Mouse (Mus musculus) cerebellum, postnatal 4 days (tissue): ENCODE measurements around the gene Moap1.

Experiments
- DNase-seq, 2 experiments: peaks; one replicate each; pipeline ENCODE4 v3.0.0; 2022; ENCODE audit warnings: low spot score in 2 of 2, mixed read lengths in 1 of 2

Gene Moap1

DNA sequence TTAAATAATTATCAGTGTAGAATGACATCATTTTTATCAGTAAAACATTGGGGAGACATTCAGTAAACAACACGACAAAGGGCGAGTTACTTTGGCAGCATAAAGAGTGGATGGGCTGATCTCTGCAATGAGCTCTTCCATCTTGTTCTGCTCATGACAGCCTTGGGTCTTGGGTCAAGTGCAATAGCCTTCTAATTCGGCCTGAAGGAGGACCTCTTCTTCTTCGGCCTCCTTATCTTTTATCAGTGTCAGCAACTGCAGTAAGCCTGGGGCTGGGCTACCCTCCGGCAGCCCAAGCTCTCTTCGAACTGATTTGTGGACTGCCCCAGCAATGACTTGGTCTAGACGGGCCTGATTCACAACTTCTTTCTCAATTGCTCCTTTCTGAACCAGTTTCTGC, 1.4 kb downstream of the Moap1 start:
- DNase-seq, result no peak

DNA sequence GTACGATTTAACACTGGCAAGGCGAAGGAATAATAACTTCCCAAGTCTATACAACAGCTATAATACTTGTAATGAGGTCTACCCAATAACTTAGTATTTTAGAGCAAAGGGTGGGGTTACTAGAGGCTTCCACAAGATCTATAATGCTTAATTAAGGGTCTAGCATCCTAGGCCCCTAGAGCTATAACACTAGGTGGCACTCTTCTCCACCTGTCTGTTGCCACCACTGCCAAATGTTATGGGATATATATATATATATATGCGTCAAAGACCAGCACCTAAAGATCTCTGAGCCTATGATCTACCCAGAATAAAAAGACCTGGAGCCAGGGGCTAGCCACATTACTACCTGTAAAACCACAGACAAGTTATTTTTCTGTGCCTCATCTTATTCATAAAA, 3.2 kb downstream of the Moap1 start:
- DNase-seq, result no peak

DNA sequence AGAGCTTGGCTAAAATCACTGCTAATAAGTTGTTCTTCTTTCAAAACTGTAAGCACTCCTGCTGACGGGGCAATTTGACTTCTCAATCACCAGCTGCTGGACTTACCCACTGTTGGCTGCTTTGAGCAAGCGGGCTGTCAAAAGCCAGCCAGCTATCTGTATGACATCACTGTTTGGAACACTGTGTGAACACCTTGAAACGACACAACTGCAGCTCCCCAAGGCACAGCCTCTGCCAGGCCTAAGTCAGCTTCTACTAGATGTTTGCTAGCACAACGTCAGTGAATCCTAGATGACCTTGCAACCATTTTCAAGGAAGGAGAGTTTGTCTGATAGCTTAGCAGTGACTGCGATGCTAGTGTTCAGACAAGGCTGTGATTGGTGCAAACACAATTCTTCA, 4.4 kb downstream of the Moap1 start:
- DNase-seq, result no peak

DNA sequence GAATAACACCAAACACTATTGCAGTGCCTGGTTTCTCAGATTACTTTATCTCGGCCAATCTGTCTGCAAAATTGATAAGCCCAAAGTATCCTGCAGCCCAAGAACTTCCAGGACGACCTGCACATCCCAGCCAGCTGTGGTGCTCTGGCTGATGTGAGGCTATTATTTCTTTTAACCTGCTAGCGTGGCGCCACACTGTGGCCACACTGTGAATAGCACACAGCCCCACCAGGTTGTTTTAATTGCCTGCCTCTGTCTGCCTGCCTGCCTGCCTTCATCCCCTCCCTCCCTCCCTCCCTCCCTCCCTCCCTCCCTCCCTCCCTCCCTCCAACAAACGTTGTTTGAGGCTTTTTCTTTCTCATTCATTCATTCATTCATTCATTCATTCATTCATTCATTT, 10.1 kb downstream of the Moap1 start:
- DNase-seq, result peak in 1 of 2 experiments; percentile 53

DNA sequence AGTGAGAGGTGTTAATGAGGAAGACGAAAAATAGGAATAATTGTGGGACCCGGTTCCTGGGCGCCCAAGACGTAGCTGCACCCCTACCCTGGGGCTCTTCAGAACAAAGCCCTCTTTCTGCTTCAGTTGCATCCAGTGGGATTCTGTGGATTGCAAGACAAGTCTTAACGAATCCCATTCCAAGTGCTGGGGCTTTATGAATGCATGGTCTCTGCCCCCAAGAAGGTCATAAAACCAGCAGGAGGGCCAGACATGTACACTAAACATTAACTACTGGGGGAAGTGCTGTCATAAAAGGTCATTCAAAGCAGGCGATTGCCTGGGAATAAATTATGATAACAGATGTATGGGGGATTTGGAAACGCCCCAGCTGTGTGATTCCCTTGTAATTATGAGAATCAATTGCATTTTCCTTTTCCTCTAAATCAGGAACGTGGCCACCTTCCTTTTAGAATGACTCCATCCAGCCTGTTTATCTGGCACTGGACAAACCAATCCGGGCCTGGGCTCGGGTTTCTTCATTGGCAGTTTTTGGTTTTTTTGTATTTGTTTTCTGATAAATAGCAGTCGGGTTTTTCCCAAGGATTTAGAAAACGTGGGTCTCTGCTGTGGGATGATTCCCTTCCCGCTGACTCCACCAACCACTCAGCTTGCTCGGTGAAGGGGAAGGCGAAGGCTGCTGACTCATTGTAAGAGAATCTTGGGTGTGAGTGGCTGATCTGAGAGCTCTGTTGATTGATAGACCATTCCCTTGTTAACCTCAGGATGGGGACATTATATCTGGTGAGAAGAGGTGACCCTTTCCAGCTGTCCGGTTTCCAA, 12.5 kb downstream of the Moap1 start:
- no peak for DNase-seq

DNA sequence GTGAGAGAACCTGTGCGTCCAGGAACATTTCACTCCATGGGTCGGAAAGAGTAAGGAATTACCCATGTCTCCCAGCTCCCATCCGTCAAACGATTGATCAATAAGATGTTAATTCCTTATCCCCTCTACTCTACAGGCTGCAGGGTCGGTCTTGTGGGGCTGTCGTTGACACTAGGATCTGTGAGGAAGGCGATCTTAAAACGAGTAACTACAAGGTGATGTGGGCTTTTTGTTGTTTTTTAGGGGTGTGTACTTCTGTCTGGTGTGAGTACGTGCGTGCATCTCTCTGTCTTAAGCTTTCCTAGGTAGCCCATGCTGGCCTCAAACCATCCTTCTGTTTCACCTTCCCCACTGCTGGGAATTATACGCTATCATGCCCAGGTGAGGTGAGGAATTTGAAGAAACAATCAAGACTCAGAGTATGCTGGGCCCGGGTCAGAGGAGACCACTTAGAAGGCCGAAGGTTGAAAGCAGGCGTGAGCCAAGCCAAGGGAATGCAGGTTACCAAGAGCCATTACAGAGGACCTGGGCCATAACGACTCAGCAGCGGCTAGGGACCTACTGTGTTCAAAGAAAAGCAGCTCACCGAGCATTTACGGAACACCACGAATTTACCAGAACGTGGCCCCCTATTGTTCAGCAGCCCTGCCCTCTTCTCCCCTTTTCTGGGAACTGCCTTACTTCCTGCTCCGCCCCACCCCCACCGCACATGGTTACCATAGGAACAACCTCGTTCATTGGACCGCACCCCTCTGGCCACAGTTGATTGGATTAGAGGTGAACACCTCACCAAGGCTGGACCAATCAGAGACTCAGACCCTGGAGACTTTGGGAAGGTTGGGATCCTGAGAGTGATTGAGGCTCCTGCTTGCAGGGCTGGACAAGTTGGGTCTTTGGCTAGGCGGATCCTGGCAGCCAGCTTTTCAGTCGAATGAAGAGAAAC, 13.3 kb downstream of the Moap1 start:
- DNase-seq, result peak; percentile 56 to 76

GRCm38 (mm10) chr12:102725761-102726175, 17.7 kb downstream of the Moap1 start:
- DNase-seq, result no peak

DNA sequence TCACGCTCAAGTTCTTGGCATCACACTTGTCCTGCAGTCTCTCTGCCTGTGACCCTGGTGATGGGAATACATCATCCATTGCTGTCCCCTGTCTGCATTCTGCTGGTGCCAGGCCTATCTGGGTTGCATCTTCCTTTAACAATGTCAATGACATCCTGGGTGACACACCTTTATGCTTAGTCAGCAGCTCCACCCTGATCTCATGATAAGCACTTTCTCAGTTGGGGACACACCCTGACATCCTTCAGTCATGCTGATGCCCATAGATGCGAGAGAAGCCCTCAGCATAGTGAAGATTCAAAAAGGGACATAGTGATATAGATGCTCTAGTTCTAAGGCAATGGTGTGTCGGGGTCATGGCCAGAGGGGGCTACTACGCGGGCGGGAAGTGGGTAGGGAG, 18.3 kb downstream of the Moap1 start:
- no peak for DNase-seq

- DNase-seq, result no peak
Observed at GRCm38 (mm10) chr12:102723861-102724260, 19.6 kb downstream of the Moap1 start.

DNA sequence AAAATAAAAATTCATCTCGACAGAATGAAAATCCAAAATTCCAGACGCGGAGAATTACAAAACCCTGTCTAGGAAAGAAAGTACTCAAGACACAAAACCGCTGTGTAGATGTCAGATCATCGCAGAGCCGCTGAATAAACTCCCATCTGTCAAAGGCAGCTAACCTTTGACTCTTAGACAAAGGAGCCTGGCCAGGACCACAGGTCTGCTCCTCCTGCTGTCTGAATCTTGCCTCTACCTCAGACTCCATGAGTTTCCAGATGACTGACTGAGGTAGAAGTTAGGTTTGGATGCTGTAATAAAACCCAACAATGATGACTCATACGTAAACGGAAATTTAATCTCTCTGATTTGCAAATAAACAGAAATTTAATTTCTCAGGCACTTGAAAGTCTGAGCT, 20.5 kb downstream of the Moap1 start:
- DNase-seq, result no peak

- DNase-seq, result no peak
Observed at GRCm38 (mm10) chr12:102722451-102722850, 21.0 kb downstream of the Moap1 start.

DNA sequence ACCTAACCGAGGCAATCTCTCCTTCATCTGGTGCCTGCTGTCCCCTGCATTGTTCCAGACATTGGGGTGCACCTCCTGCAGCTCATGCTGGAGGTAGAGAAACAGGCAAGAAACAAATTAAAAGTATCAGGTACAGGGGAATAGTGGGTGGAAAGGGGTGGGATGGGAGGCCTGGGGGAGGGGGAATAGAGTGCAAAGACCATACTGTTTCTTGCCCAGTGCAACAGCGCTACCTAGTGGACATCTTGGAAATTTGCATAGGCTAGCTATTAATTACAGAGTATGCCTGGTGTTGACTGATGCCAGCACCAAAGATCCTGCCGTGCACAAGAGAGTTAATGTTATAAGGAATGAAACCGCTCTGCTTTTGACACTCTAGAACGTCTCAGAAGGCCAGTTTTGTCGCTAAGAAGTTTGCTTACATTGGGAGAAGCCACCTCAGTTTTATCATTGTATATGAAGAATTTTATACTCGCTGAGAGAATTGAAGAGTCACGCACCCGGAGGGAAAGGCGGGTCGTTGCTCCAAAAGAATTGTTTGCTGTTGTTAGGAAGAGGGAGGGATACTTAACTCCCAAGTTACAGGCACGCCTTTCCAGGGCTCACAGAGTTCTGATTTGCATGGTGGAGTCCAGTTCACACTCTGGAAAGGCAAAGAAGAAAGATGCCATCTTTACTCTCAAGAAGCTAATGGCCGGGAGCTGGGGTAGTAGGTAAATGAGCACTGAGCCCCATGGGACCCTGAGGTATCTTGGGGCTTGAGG, 23.7 kb downstream of the Moap1 start:
- DNase-seq, result peak in 1 of 2 experiments; percentile 51

- DNase-seq, result no peak
Observed at GRCm38 (mm10) chr12:102714654-102715395, 28.6 kb downstream of the Moap1 start.

DNA sequence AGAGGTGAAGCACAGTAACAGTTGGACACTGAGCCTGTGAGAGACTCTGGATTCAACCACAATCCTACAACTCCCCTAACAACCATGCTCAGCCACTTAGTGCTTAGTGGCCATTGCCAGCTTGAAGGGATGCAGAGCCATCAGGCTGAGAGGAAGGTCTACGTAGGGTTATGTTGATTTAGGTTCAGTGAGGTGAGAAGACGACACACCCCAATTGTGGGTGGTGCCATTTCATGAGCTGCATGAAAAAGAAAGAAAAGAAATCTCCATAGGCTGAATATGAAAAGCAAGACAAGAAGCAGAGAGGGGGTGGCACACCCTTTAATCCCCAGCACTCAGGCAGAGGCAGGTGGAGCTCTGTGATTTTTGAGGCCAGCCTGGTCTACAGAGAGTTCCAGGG, 29.3 kb downstream of the Moap1 start:
- DNase-seq, result no peak

- no peak for DNase-seq
Observed at GRCm38 (mm10) chr12:102713153-102713865, 30.2 kb downstream of the Moap1 start.

- DNase-seq, result no peak
Observed at GRCm38 (mm10) chr12:102710851-102711375, 32.5 kb downstream of the Moap1 start.

- no peak for DNase-seq
Observed at GRCm38 (mm10) chr12:102709896-102710295, 33.6 kb downstream of the Moap1 start.

- DNase-seq, result no peak
Observed at GRCm38 (mm10) chr12:102708220-102708619, 35.2 kb downstream of the Moap1 start.

DNA sequence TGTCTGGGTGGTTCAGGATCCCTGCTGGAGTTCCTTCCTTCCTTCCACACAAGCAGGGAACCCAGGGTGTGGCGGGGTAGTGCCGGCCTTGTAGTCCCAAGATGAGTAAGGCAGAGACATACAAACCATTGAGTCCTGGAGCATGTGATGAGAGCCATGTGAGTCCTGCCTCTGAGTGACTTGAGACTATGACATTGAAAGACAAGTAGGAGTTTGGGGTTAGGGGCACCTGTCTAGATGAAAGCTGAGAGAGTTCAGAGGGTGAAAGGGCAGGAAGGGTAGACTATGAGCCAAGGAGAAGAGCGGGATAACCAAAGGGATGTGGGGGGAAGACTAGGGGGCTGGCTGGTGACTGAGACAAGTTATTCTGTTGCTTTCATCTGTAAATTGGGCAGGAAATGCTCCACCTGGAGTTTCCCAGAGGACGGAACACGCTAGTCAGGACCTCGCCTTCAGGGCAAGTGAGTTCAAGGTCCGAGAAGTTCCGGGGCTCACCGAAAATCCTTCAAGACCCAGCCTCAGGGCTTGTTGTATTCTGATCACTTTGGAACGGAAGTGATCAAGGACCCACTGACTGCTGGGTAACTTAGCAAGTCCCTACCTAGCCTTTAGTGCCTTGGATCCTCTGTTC, 36.5 kb downstream of the Moap1 start:
- DNase-seq, result no peak
